Mouse (Mus musculus) lung, postnatal 0 days (tissue): Measurements from ENCODE around the gene Olfr412.

Experiments used
- CTCF ChIP-seq: IDR thresholded peaks from 2 replicates; pipeline ENCODE4 v1.5.1; 2016; ENCODE audit warnings: antibody characterized with exemption, mild to moderate bottlenecking
- EP300 ChIP-seq: IDR thresholded peaks from 2 replicates; pipeline ENCODE4 v1.6.1; 2016; ENCODE audit warnings: antibody characterized with exemption, mild to moderate bottlenecking, control low read depth

- TF ChIP-seq CTCF (no peak), EP300 (no peak)
Measured at GRCm38 (mm10) chr11:74412462-74412861, 50.6 kb downstream of the Olfr412 start.
